Mouse (Mus musculus) thymus, adult 2 months (tissue): Measurements from ENCODE around the gene Lsm2.

Experiments used
- CTCF ChIP-seq: fragments of 200-500 bp; IDR thresholded peaks from 2 replicates; pipeline ENCODE4 v1.5.1; 2012; ENCODE audit warnings: mild to moderate bottlenecking, control low read depth, low read length, moderate library complexity, borderline replicate concordance; ENCODE audit not compliant: control insufficient read depth, poor library complexity, insufficient read depth; ENCODE audit errors: extremely low read depth
- POLR2A ChIP-seq: fragments of 200-500 bp; IDR thresholded peaks from 2 replicates; pipeline ENCODE4 v1.6.1; 2012; ENCODE audit warnings: mild to moderate bottlenecking, low read length, control low read depth, moderate library complexity; ENCODE audit not compliant: control insufficient read depth, poor library complexity, insufficient read depth; ENCODE audit errors: extremely low read depth

GRCm38 (mm10) chr17:34944362-34944761 lies 37.3 kb upstream of the Lsm2 start:
- TF ChIP-seq CTCF, result no peak
- TF ChIP-seq POLR2A, result no peak
